Mouse (Mus musculus): ENCODE measurements around the gene Mdga1. TPM values are rescaled to one million over a fixed set of nuclear protein-coding genes. Genes with fewer than 3 reads are reported as not detected.
A peak's percentile ranks its signal among the peaks of the same experiment; 100 is the strongest.

Gene Mdga1
- polyA plus RNA-seq, 1 experiment, result 10.9 TPM

GRCm38 (mm10) chr17:29882885-29883284 is 87.0 kb downstream of the Mdga1 start:
- no peak overlapping the region for H3K4me3 ChIP-seq (ENCODE audit: insufficient read depth, low read length)
- no peaks in the 10 kb centered on the region for H3K4me1 ChIP-seq (ENCODE audit: control insufficient read depth, insufficient read depth, low read length)
- TF ChIP-seq POLR2A (IDR thresholded peaks at IDR 0.05; ENCODE audit: extremely low read depth, insufficient read depth, low read length) (no peak), CTCF (IDR thresholded peaks at IDR 0.05; ENCODE audit: extremely low read depth, insufficient read depth, low read length) (peak; percentile 92)
- H3K27ac ChIP-seq (ENCODE audit: insufficient read depth, low read length), result no peak overlapping the region

- H3K4me1 ChIP-seq (ENCODE audit: control insufficient read depth, insufficient read depth, low read length), result no peaks in the 10 kb centered on the region
- TF ChIP-seq POLR2A (IDR thresholded peaks at IDR 0.05; ENCODE audit: extremely low read depth, insufficient read depth, low read length) (no peak), CTCF (IDR thresholded peaks at IDR 0.05; ENCODE audit: extremely low read depth, insufficient read depth, low read length) (no peak)
- no peak overlapping the region for H3K4me3 ChIP-seq (ENCODE audit: insufficient read depth, low read length)
- no peak overlapping the region for H3K27ac ChIP-seq (ENCODE audit: insufficient read depth, low read length)
Measured at GRCm38 (mm10) chr17:29880251-29880650, 89.6 kb downstream of the Mdga1 start.

DNA sequence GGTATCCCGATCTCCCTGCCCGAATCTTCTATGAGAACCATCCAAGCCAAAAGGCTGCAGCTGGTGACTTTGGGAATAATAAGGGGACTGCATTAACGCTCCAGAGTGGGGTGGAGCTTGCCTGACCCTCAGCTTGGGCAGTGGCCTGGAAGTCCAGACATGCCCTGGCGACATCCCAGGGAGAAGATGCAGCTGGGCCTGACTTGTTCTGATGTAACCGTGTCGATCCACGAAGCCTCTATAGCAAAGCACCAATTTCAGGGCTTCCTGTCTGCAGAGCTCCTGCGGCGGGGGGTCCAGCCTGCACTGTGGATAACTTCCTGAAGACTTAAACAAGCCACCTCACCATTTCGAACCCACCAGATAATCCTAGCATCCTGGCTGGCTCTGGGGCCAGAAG is 90.9 kb downstream of the Mdga1 start:
- no peaks in the 10 kb centered on the region for H3K4me1 ChIP-seq (ENCODE audit: control insufficient read depth, insufficient read depth, low read length)
- no peak overlapping the region for H3K4me3 ChIP-seq (ENCODE audit: insufficient read depth, low read length)
- no peak for TF ChIP-seq CTCF (IDR thresholded peaks at IDR 0.05; ENCODE audit: extremely low read depth, insufficient read depth, low read length)
- TF ChIP-seq POLR2A (IDR thresholded peaks at IDR 0.05; ENCODE audit: extremely low read depth, insufficient read depth, low read length), result no peak
- H3K27ac ChIP-seq (ENCODE audit: insufficient read depth, low read length), result no peak overlapping the region

- Histone ChIP-seq H3K4me1 (ENCODE audit: control insufficient read depth, insufficient read depth, low read length) (no peaks in the 10 kb centered on the region), H3K4me3 (ENCODE audit: insufficient read depth, low read length) (no peak overlapping the region), H3K27ac (ENCODE audit: insufficient read depth, low read length) (peak overlapping the region; percentile 75)
- TF ChIP-seq POLR2A (IDR thresholded peaks at IDR 0.05; ENCODE audit: extremely low read depth, insufficient read depth, low read length) (no peak), CTCF (IDR thresholded peaks at IDR 0.05; ENCODE audit: extremely low read depth, insufficient read depth, low read length) (no peak)
Measured at GRCm38 (mm10) chr17:29874082-29874679, 95.7 kb downstream of the Mdga1 start.

DNA sequence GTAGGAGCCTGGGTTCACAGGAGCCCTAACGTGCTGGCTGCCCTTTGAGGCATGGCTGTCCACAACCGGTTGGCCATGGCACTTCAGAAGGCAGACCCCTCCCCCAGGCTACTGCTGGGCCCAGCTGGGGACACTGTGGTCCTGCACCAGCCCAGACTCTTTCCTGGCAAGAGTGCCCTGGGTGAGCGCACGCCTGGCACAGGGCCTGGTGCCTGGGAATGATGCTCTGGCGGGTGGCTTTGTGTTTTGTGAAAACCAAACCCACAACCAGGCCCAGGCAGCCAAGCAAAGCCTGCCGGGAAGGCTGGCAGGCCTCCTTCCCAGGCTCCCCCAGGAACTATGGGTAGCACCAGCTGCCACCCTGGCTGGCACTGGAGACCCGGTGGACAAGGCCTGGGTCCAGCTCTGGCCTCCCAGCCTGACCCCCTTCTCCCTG is 96.3 kb downstream of the Mdga1 start:
- TF ChIP-seq POLR2A (IDR thresholded peaks at IDR 0.05; ENCODE audit: extremely low read depth, insufficient read depth, low read length), result no peak
- no peak for TF ChIP-seq CTCF (IDR thresholded peaks at IDR 0.05; ENCODE audit: extremely low read depth, insufficient read depth, low read length)
- Histone ChIP-seq H3K4me3 (ENCODE audit: insufficient read depth, low read length) (no peak overlapping the region), H3K27ac (ENCODE audit: insufficient read depth, low read length) (peak overlapping the region; percentile 75), H3K4me1 (ENCODE audit: control insufficient read depth, insufficient read depth, low read length) (no peaks in the 10 kb centered on the region)

GRCm38 (mm10) chr17:29870316-29870715 is 99.6 kb downstream of the Mdga1 start:
- no peaks in the 10 kb centered on the region for H3K4me1 ChIP-seq (ENCODE audit: control insufficient read depth, insufficient read depth, low read length)
- H3K27ac ChIP-seq (ENCODE audit: insufficient read depth, low read length), result no peak overlapping the region
- TF ChIP-seq POLR2A (IDR thresholded peaks at IDR 0.05; ENCODE audit: extremely low read depth, insufficient read depth, low read length) (no peak), CTCF (IDR thresholded peaks at IDR 0.05; ENCODE audit: extremely low read depth, insufficient read depth, low read length) (no peak)
- H3K4me3 ChIP-seq (ENCODE audit: insufficient read depth, low read length), result no peak overlapping the region

DNA sequence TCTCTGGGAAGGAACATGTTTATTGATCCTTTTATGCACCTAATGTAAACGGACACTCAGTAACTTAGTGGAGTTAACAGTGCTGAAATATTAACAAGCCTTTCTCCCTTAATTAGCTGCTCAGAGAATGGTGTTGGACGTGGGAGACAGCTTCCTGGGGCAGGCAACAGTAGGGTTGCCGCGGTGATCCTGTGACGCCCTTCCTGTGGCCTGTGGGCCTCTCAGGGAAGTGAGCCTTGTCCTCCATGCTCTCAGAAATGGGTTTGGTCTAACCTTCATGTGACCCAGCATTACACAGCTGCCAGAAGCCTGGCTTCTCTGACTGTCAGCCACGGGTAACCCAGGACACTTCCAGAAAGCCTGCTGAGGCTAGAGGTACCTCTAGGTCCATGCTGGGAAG is 104.0 kb downstream of the Mdga1 start:
- no peak for TF ChIP-seq POLR2A (IDR thresholded peaks at IDR 0.05; ENCODE audit: extremely low read depth, insufficient read depth, low read length)
- no peak for TF ChIP-seq CTCF (IDR thresholded peaks at IDR 0.05; ENCODE audit: extremely low read depth, insufficient read depth, low read length)
- no peak overlapping the region for H3K27ac ChIP-seq (ENCODE audit: insufficient read depth, low read length)
- H3K4me3 ChIP-seq (ENCODE audit: insufficient read depth, low read length), result no peak overlapping the region
- no peaks in the 10 kb centered on the region for H3K4me1 ChIP-seq (ENCODE audit: control insufficient read depth, insufficient read depth, low read length)

DNA sequence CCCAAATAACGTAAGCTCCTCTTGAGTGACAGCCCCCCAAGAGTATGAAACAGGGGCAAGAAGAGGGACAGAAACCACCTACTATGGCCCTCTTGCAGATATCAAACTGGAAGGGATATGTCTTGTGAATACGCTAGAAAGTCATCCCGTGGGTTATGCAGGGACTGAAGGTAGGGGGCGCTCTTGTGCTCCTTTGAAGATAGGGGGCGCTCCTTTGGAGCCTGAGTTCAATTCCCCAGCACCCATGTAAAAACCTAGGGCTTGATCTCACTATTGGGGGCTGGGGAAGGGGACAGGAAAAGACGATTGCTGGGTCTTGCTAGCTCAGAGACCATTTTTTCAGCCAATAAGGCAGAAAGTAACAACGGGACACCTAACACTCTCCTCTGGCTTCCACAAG is 105.4 kb downstream of the Mdga1 start:
- no peak overlapping the region for H3K4me3 ChIP-seq (ENCODE audit: insufficient read depth, low read length)
- TF ChIP-seq POLR2A (IDR thresholded peaks at IDR 0.05; ENCODE audit: extremely low read depth, insufficient read depth, low read length), result no peak
- TF ChIP-seq CTCF (IDR thresholded peaks at IDR 0.05; ENCODE audit: extremely low read depth, insufficient read depth, low read length), result no peak
- H3K4me1 ChIP-seq (ENCODE audit: control insufficient read depth, insufficient read depth, low read length), result no peaks in the 10 kb centered on the region
- no peak overlapping the region for H3K27ac ChIP-seq (ENCODE audit: insufficient read depth, low read length)

GRCm38 (mm10) chr17:29859788-29860283 is 110.1 kb downstream of the Mdga1 start:
- Histone ChIP-seq H3K4me1 (ENCODE audit: control insufficient read depth, insufficient read depth, low read length) (no peaks in the 10 kb centered on the region), H3K27ac (ENCODE audit: insufficient read depth, low read length) (no peak overlapping the region), H3K4me3 (ENCODE audit: insufficient read depth, low read length) (no peak overlapping the region)
- TF ChIP-seq POLR2A (IDR thresholded peaks at IDR 0.05; ENCODE audit: extremely low read depth, insufficient read depth, low read length) (no peak), CTCF (IDR thresholded peaks at IDR 0.05; ENCODE audit: extremely low read depth, insufficient read depth, low read length) (no peak)

DNA sequence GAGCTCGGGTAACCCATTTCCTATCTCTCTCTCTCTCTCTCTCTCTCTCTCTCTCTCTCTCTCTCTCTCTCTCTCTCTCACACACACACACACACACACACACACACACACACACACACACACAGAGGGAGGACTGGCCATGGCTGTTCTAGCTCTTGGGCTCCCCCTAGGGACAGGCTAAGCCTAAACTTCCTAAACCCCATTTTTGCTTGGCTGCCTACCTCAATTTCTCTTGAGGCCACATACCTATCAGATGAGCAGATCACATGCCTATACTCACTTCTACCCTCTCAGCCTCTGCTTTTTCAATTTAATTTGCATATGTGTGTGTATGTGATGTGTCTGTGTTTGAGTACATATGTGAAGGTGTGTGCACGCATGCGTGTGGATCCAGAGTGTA is 111.1 kb downstream of the Mdga1 start:
- no peak overlapping the region for H3K4me3 ChIP-seq (ENCODE audit: insufficient read depth, low read length)
- H3K27ac ChIP-seq (ENCODE audit: insufficient read depth, low read length), result no peak overlapping the region
- H3K4me1 ChIP-seq (ENCODE audit: control insufficient read depth, insufficient read depth, low read length), result no peaks in the 10 kb centered on the region
- TF ChIP-seq POLR2A (IDR thresholded peaks at IDR 0.05; ENCODE audit: extremely low read depth, insufficient read depth, low read length), result no peak
- peak; percentile 53 for TF ChIP-seq CTCF (IDR thresholded peaks at IDR 0.05; ENCODE audit: extremely low read depth, insufficient read depth, low read length)

All from cortical plate, adult 2 months (tissue).